Mouse (Mus musculus) urinary bladder, adult 2 months (tissue): Measurements from ENCODE around the gene Cp. TPM values are rescaled to one million over a fixed set of nuclear protein-coding genes. Genes with fewer than 3 reads are reported as not detected.
A peak's percentile ranks its signal among the peaks of the same experiment; 100 is the strongest.
"Not testable (repeated sequence)": the region's sequence is repeated elsewhere in the genome, so short reads cannot be mapped to it uniquely, and the experiment has no call there.

Experiments
- DNase-seq: peaks from one replicate; pipeline ENCODE4 v3.0.0; 2022; ENCODE audit warnings: low spot score
- polyA plus RNA-seq: library from polyadenylated mRNA; depleted of rRNA; stranded (reverse); fragments of >200 nt; gene quantifications from 2 replicates; pipeline ENCODE4 v1.2.3, GENCODE M21; 2012

Gene Cp
- polyA plus RNA-seq, 1 experiment = 11.2 TPM

DNA sequence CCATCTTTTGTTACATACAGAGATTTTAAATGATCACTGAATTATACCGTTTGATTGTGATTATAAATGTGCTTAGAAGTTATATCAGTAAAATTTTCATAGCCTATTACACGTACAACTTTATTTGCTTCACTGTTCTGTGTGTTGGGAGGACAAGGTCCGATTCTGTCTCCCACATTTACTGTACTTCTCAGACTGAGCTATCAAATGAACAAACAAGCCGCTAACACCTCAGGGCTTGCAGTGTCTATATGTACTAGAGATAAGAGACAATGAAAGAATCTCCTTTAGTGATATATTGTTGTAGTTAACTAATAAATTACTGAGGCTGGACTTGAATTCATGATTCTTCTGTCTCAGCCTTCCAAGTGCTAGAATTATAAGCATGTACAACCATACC lies 50.4 kb downstream of the Cp start:
- DNase-seq = no peak

DNA sequence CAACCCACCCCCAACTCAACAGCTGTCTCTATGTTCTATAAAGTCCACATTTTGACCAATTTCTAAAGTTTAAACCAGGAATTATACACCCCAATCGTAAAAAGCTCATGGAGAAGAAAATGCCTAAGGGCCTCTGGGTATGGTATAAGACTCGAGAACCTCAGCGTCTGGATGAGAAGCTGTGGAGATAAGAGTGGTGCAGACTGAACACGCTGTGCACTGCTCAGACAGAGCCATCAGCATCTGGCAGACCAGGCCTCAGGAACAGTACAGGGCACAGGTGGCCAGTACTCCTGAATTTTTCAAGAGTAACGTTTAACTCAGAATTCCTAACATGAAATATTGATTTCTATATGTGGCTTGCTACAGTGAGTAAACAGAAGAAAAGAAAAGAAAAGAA lies 50.9 kb downstream of the Cp start:
- DNase-seq = no peak

DNA sequence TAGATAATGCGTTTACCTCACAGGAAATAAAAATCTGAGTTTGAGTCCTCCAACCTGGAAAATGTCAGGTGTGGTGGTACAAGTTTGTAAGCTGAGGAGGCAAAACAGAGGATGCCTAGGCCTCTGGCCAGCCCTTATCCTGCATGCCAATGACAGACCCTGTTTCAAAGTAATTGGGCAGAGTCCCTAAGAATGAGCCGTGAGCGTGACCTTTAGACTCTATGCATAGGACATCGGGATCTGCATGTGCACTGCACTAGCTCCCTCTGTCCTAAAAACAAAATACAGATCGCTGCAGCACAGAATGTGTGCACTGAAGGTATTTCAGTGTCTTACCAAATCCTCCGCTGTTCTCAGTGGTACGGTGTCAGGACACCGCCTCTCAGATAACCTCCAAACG lies 53.6 kb downstream of the Cp start:
- DNase-seq = no peak

DNA sequence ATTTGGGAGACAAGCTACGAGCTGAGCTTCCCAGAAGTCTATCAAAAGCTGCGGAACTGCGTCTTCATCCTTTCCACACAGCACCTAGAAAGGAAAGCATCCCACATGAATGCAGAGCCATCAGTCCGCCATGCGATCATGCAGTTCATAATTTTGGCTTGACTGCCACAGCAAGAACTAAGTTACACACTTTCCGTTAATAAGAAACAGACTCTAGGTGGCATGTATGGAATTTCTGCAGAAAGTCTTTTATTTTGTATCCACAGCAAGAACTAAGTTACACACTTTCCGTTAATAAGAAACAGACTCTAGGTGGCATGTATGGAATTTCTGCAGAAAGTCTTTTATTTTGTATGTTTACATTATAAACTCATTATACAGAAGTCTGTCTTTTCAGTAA lies 54.1 kb downstream of the Cp start:
- not testable (repeated sequence) for DNase-seq

DNA sequence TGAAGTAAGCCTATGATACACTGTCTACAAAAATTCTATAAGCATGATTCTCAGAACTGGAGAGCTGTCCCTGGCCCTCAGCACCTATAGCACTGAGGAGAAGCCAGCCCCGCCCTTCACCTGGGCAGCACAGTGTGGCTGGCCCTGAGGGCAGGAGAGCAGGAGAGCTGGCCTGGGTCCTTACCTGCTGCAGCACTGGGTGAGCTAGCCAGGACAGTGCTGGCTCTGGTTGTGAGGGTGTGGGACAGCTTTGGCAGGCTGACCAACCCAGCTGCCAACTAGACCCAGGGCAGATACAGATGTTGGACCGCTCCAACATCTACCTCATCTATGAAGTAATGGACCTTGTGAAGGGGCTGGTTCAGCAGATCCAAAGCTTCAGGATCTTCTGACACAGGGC lies 57.6 kb downstream of the Cp start:
- no peak for DNase-seq

DNA sequence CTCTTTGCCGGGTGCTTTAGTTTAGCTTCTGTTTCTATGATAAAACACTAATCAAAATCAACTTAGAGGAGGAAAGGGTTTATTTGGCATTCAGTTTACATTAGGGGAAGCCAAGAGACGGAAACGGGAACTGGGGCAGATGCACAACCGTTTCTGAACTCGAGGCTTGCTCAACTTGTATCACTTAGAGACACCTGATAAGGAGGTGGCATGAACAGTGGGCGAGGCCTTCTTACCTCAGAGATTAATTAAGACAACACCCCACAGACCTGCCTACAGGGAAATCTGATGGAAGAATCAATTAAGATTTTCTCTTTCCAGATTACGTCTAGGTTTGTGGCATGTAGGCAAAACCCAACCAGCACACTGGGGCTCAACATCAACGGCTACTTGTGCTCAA lies 61.2 kb downstream of the Cp start:
- DNase-seq = no peak

DNA sequence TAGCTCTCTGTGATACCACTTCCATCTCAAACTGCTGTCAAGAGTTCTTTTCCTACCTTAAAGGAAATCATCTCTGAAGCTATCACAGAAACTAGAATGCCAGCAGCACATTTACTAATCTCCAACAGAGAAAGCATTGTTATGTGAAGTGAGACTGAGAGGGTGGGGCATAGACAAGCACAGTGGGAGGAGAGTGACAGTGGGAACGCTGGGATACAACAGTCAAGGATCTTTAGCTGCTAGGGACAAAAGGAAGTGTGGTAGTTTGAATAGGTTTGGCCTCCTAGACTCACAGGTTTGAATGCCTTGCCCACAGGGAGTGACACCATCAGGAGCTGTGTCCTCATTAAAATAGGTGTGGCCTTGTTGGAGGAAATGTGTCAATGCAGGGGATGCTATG lies 67.0 kb downstream of the Cp start:
- no peak for DNase-seq

DNA sequence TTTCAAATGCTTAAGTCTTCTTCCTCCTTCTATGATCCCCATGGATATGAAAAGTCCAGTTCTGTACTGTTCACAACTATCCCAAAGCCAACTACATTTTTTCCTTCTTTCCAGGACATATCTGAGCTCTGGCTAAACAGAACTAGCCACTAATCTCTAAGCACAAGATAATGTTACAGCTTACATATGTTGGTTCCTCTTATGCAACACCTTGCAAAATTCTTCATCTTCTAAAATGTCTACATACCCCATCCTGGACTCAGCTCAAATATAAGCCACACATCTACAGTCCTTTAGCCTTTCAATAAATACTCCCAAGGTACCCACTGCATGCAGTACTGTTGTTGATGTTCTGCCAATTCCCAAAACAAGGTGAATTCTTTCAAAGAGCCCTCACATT lies 69.6 kb downstream of the Cp start:
- no peak for DNase-seq

DNA sequence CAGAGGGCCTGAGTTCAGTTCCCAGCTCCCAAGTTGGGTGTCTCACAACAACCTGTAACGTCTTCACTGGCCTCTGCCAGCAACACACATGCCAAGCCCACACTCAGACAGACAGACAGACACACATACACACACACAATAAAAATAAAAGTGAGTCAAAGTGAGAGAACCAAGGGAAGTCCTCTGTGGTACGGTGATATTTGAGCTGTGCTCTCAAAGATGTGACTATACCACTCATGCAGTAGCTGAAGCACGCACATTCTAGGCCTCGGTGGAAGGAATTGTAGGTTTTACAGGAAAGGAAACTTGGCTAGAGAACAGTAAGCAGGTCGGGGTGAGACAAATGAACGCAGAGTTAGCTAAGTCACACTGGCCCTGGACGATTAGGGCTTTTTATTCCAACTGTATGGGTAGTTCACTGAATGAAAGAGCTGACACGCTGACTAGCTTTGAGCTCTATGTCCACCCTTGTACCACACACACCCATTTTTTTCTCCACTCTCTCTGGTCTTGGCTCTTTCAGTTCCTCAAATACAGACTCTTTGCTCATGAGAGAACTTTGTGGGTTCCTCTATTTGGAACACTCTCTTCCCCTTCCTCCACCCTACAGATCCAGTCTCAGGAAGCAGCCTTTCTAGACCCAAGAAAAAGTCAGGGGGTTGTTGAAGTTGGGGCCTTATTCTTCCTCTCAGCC lies 70.3 kb downstream of the Cp start:
- DNase-seq = no peak

DNA sequence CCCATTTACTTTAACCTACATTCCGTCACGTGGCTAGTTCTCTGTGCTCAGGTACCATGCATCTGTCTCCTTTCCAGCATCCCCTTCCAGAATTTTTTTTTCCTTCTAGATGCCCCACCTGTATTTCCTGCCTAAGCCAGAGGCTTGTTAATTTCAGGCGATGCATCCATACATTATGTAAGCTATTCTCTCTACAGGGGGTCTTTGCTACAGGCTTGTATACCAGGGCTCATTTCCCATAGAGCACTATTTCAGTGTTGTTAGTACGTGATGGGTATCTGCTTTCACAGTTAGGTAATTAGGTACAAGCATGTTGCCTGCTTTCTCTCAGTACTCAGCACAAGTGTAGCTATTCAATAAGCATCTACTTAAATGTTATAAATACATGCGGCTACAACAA lies 70.9 kb downstream of the Cp start:
- no peak for DNase-seq

DNA sequence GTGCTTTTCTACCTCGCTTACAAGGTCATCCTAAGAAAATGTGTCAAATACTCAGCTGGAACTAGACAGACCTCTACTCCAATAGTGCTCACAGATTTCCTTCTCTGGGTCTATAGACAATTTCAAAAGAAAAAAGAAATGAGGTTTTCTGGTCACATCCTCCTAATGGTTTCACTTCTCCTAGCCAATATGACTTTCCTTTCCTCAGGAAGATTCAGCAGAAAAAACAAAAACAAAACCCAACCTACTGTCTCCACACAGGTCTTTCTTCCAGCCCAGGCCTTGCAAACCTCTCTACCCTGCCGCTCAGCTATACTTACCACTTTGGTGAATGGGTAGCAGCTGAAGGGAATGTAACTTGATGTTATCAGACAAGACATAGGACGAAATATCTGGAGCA lies 71.8 kb downstream of the Cp start:
- no peak for DNase-seq

DNA sequence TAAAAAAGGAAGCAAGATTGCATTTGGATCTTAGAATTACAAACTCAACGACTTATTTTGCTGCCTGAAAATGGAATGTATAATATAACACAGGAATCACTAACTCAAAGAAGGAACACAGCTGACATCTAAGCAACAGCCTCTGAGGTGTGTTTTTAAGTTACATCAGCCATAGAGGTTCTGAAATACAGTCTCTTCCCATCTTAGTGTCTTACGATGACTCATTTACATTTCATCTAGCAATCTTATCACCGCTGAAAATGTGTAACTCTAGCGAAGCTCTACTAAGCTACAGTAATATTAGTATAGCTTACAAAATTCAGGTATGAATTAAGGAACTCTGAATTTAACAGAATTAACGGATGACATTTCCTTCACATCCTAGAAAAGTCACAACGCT lies 74.0 kb downstream of the Cp start:
- no peak for DNase-seq

DNA sequence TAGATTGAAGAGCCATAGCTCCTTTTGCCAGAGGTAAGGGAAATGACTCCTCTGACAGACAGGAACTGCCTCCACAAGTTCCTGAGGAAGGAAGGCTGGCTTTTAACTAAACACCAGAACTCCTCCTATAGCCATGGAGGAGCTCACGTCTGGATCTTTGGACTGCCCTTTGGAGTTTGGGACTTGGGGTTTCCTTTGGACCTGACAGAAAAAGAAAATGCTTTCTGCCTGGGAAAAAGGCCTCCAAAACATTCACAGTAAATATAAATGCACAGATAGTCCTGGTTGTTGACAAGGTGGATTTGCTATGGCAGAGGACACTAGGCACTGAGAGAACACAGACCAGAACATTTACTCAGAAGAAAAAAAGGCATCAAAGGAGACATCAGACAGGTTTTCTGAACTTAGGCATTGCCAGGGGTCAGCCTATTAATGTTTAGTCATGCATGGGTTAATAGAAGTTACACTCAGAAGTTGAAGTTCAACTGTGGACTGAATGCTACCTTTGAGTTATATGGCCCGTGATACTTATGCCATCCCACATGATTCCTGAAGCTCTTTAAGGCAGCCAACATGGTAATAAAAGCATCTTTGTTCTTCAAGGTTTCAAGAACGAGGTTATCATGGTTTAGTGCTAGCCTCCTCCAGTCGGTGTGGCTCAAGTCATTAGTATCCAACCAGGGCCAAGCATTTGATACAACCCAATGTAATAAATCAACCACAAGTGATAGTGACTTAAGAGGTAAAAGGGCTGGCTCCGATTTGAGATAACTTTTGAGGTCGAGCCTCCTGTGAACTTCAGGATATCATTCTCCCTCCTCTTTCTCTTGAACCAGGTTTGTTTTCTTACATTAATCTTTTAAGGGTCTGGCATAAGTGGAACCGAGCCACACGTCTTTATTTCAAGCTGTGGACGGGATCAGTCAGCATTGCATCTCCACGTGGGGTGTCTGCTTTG lies 77.2 kb downstream of the Cp start:
- DNase-seq = no peak

DNA sequence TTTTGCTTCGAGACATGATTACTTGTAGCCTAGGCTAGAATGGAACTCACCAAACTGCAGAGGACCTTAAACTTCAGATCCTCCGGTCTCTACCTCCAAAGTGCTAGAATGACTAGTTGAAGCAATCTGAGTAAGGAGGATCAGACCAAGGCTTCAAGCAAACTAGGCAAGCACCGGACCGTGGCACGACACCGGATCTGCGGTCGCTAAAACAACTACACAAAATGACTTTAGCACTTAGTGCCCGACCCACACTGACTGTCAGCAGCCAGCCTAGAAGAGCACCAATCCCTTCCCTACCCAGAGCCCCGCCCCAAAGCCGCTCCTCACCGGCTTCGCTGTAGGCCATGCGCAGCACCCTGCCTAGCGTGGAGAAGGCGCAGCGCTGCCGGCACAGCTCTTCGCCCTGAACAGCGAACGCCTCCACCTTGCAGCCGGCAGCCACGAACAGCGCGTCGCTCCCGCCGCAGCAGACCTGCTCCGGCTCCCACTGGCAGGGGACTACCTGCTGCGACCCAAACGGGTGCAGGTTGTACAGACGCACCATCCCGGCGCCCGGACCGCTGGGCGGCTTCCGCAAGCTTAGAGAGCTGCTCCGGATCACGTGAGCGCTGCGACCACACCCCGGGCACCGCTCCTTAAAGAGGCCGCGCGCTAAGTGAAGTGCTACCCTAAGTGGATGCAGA lies 78.0 kb downstream of the Cp start, which contains the start of gene Hps3:
Hps3 (minus strand) TSS at position 597 of the 686 bp plus-strand sequence.
- peak; percentile 80 for DNase-seq

DNA sequence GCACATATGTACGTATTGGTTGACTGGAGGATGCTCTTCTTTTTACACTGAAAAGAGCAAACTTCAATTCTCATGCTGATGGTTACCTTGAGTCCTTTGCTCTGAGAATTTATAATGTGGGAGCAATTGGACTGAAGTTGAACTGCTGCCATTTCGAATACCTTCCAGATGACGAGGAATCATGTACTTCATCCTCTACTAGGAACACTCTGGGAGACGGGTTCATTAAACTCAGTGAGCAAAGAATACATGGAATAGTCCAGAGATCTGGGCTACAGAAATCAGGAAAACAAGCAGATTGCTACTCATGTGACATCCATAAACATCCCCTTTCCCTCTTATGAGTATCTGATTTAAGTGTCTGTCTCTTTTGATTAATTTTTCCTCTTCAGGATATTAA lies 79.2 kb downstream of the Cp start:
- no peak for DNase-seq

DNA sequence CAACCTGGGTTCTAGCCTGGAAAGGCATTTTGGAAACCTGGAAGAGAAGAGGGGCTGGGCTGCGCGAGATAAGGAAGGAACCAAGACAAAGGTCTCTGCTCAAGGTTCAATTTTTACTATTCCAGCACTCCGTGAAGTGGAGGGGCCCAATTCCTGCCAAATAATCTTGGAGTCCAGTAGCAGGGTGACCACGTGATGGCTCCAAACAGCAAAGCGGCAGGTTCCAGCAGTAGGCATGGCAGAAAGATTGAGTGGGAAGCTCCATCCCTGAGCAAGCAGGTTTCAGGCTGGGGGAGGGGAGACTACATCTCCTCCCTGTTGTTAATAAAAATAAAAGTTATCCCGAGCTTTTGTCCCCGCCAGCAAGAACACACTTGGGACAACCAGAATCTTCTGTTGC lies 84.6 kb downstream of the Cp start:
- DNase-seq = not testable (repeated sequence)

DNA sequence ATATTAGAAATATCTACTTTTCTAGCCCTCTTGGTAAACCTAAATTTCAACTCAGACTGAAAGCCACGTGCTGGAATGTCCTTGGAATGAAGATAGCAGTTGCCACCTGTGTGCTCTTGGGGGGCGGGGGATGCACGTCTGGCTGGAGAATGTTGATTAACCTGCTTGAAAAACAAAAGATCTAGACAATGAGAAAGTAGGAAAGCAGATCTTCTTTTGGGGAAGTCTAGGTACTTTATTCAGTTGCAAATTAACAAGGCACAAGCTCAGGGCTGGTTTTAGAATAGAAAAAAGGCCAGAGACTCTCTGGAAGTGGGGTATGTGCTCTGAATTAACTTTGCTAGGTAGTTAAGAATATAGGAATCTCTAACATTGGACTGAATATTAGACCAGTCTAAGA lies 87.9 kb downstream of the Cp start:
- not testable (repeated sequence) for DNase-seq

DNA sequence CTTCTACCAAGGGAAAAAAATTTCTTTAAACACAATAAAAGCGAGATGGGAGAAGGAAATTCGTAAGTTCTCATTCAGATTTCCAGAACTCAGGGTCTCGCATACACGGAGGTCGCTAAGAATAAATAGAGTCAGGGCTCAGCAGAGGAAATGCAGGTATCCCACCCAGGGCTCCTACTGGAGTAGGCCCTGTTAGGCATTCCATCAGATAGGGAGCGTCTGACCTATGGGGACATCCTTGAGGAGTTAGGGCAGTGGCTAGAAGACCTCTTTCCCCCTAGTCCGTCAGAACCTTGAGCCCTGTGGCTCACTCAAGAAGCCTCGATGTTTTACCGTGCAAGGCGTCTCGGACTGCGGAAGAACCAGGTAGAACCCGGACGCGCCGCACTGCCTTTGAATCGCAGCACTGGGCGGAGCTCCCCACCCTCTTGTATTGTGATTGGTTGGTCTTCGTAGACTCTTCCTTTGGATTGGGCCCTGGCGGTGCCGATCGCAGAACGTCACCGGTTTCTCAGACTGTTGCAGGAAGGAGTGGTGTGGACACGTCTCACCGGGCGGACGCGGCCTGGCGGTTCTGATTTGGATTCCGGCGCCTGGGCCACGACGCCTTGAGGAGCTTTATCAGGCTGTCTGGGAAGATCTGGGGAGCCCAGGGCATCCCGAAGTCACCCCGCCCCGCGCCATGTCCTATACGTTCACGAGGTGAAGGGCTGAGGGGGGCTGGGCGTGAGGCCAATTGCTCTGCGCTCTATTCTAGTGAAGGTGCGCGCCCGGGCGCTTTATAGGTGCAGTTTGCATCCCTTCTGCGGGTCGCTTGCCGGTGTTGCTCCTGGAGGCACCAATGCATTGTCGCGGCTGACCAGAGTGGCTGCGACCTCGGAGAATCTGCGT lies 100.7 kb downstream of the Cp start, which contains the start of gene Hltf:
Hltf (plus strand) TSS at position 506 of the 891 bp plus-strand sequence.
- peak; percentile 91 for DNase-seq

DNA sequence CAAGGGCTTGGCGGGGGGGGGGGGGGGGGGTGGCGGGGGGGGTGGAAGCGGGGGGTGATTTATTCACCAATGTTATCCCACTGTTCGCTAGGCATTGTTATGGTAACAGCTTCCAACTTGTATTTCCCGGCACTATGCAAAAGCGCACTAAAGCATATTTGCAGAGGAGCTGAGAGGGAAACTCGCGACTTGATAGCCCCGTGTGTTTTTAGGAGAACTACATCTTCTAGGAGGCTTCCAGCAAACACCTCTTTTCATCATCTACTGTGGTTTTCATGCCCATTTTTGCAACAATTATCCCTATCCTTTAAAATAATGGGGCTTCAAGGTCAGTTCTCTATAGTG lies 101.3 kb downstream of the Cp start:
- DNase-seq = no peak
